Mouse (Mus musculus): ENCODE measurements around the gene Slc39a11.

DNA sequence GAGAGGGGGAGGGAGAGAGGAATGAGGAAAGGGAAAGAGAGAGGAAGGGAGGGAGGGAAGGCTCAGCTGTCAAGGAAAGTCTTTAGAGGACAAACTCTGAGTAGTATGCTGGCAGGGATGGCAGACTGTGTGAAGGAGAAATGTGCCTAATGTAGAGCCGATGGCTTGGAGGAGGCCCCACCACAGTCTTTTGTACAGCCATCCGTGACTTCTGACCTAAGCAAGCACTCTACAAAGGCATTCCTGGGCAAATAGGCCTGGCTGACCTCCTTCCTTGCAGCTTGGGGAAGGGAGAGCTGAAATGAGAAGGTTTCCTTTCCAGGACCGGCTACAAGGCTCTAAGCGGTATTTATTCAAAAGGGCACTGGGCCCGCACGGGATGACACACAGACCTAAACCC is 395.2 kb downstream of the Slc39a11 start:
- TF ChIP-seq CTCF (IDR thresholded peaks at IDR 0.05; ENCODE audit: control insufficient read depth, insufficient read depth, low read length) (no peak), POLR2A (IDR thresholded peaks at IDR 0.05; ENCODE audit: borderline replicate concordance, control insufficient read depth, low read depth, low read length) (no peak)
